Mouse (Mus musculus) layer of hippocampus, adult 8-10 months (tissue): ENCODE measurements at regions not wholly inside any gene's neighbourhood (a gene's known extent, or its start where the extent isn't known, plus 50 kb on each side); places are given as distances from the start of the nearest gene placed in this dataset.
A peak's percentile ranks its signal among the peaks of the same experiment; 100 is the strongest.

Source experiments
- DNase-seq, 2 experiments: peaks; one replicate each; pipeline ENCODE4 v3.0.0; 2022; ENCODE audit warnings: low spot score in 2 of 2

- no peak for DNase-seq
Observed at GRCm38 (mm10) chr8:30655749-30656241, 2772.7 kb upstream of the 5930422O12Rik start.

GRCm38 (mm10) chr8:30661261-30661660 is 2767.2 kb upstream of the 5930422O12Rik start:
- no peak for DNase-seq

- DNase-seq = no peak
Observed at GRCm38 (mm10) chr8:30669451-30669850, 2759.1 kb upstream of the 5930422O12Rik start.

- DNase-seq = no peak
Observed at GRCm38 (mm10) chr8:30677423-30677822, 2751.1 kb upstream of the 5930422O12Rik start.

GRCm38 (mm10) chr8:30682169-30682568 is 2746.3 kb upstream of the 5930422O12Rik start:
- DNase-seq = no peak

- DNase-seq = no peak
Observed at GRCm38 (mm10) chr8:30686539-30686938, 2742.0 kb upstream of the 5930422O12Rik start.

GRCm38 (mm10) chr8:30694126-30694525 is 2734.4 kb upstream of the 5930422O12Rik start:
- DNase-seq = no peak

- DNase-seq = no peak
Observed at GRCm38 (mm10) chr8:30716643-30717042, 2711.9 kb upstream of the 5930422O12Rik start.

GRCm38 (mm10) chr8:30730366-30730765 is 2698.1 kb upstream of the 5930422O12Rik start:
- DNase-seq = peak; percentile 57 to 60

GRCm38 (mm10) chr8:30732585-30733253 is 2695.8 kb upstream of the 5930422O12Rik start:
- DNase-seq = no peak

GRCm38 (mm10) chr8:30733385-30733784 is 2695.1 kb upstream of the 5930422O12Rik start:
- no peak for DNase-seq

- no peak for DNase-seq
Observed at GRCm38 (mm10) chr8:30735338-30735737, 2693.2 kb upstream of the 5930422O12Rik start.

GRCm38 (mm10) chr8:30735740-30736139 is 2692.8 kb upstream of the 5930422O12Rik start:
- DNase-seq = no peak

- no peak for DNase-seq
Observed at GRCm38 (mm10) chr8:30746874-30747273, 2681.6 kb upstream of the 5930422O12Rik start.
